Mouse (Mus musculus) lung, adult 18-20 months (tissue): ENCODE results near the gene Gm20388.
A peak's percentile ranks its signal among the peaks of the same experiment; 100 is the strongest.

Experiments used
- DNase-seq, 2 experiments: peaks; one replicate each; pipeline ENCODE4 v3.0.0; 2022; ENCODE audit warnings: mixed read lengths in 2 of 2

The Gm20388 gene

GRCm38 (mm10) chr8:122076183-122076842 is 2165.7 kb downstream of the Gm20388 start:
- no peak for DNase-seq

DNA sequence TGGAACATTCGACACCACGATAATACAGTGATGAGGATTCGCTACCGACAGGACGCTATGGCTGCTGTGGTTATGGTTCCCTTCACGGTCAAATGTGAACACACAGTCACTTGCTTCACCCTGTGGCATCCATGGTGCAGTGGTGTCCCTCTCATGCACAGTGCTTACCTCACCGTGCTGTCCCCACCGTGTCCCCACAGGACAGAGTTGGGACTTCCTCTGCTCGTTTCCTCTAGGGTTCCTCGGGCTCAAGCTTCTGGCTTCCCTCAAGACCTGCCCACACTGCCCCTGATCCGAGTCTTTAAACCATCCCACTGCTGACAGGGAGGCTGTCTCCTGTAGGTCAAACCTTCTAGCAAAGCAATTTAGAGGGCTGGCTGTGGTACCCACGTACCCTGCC is 2167.7 kb downstream of the Gm20388 start:
- no peak for DNase-seq

GRCm38 (mm10) chr8:122079093-122079492 is 2168.5 kb downstream of the Gm20388 start:
- DNase-seq: no peak

DNA sequence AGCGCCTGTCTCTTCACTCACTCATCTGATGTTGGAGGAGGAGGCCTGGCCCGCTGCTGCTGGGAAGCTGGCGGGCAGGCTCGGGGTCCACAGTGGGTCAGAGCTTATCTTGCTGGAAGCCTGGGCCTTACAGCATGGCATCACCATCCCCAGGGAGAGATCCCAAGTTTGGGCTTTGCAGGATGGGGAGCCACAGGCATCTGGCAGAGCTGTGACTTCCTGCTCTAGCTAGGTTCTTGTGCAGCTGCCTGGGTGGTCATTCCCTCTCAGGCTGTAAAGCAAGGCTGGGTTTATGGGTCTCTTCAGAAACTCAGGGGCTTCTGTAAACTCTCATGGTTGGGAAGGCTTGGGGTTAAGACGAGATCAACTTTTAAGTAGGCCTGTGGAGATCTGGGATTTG is 2169.7 kb downstream of the Gm20388 start:
- no peak for DNase-seq

DNA sequence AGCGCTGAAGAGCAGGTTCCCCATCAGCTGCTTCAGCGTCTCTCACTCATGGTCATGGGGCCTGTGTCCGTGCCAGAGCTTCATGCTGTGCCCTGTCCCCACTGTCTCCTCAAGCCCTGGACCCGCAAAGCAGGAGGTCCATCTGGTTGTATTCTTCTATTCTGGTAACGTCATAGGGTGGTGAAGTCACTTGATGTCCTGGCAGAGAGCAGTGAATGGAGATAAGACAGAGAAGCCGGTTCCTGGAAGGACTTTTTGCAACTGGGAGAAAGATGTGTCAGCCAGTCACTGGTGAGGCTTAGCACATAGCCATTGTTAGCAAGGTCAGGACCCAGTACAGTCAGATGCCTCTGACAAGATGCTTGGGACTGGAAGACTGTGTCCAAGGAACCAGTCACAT is 2172.8 kb downstream of the Gm20388 start:
- DNase-seq: no peak

GRCm38 (mm10) chr8:122084145-122084544 is 2173.5 kb downstream of the Gm20388 start:
- no peak for DNase-seq

- DNase-seq: no peak
Observed at GRCm38 (mm10) chr8:122084726-122085410, 2174.2 kb downstream of the Gm20388 start.

DNA sequence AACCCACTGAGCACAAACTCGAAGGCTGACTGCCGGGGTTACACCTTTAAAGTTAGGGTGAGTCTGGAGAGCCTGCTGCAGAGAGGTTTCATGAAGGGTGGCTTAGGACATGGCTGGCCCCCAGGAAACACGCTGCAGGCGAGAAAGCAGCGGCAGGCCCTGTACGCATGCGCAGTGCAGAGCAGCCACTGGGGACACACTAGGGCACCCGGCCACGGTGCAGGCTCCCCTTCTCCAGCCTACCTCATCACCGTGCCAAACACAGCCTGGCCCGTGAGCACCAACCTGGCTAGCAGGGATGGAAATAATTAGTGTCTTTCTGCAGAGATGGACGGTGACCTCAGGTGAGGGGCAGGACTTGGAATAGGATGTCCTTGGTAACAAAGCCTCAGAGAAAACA is 2175.4 kb downstream of the Gm20388 start:
- DNase-seq: no peak

- peak; percentile 20 to 36 for DNase-seq
Observed at GRCm38 (mm10) chr8:122088631-122089030, 2178.0 kb downstream of the Gm20388 start.

DNA sequence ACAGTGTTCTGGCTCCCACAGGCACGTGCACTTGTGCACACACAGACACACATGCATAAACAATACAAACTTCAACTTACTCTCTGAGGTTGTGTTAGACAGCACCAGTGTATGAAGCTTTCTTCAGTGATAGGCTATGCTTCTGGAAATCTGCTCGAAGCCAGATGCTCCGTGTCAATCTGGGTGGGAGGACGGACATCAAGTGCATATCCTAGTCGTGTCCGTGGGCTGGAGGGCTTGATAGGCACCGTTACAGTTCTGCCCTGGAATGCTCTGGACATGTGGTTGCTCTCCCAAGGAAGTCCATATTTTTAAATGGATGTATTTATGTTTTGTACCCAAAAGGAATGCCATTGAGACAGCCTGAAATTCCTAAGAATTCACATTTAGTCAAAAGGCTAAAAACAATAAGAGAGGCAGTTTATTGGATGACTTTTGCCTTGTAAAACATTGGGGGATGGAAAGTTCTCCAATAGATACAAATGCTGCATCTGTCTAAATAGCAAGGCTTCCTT is 2178.6 kb downstream of the Gm20388 start:
- no peak for DNase-seq

- no peak for DNase-seq
Observed at GRCm38 (mm10) chr8:122092476-122092875, 2181.8 kb downstream of the Gm20388 start.

- DNase-seq: no peak
Observed at GRCm38 (mm10) chr8:122098766-122099165, 2188.1 kb downstream of the Gm20388 start.

DNA sequence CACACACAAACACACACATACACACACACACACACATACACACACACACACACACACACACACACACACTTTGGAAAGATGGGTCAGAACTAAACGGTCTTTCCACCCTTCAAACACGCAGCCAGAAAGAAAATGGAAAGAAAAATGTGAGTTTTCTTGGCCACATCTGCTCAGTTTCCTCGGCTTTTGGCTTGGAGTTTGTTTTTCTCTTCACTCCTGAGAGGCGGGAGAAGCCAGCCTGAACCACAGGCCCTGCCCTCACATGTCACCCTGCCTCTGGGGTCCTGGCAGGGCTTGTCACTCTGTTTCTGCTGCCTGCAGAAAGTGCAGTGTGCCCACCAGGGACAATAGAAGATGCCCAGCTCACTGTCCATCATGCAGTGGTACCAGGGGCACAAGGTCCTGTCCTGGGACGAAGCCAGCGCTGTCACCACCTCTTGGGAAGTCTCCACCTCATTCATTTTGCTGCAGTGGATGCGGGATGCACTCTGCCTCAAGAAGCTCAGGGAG is 2189.1 kb downstream of the Gm20388 start:
- no peak for DNase-seq

- DNase-seq: no peak
Observed at GRCm38 (mm10) chr8:122101816-122102215, 2191.2 kb downstream of the Gm20388 start.

- no peak for DNase-seq
Observed at GRCm38 (mm10) chr8:122102286-122102685, 2191.6 kb downstream of the Gm20388 start.

- DNase-seq: no peak
Observed at GRCm38 (mm10) chr8:122103241-122103640, 2192.6 kb downstream of the Gm20388 start.

DNA sequence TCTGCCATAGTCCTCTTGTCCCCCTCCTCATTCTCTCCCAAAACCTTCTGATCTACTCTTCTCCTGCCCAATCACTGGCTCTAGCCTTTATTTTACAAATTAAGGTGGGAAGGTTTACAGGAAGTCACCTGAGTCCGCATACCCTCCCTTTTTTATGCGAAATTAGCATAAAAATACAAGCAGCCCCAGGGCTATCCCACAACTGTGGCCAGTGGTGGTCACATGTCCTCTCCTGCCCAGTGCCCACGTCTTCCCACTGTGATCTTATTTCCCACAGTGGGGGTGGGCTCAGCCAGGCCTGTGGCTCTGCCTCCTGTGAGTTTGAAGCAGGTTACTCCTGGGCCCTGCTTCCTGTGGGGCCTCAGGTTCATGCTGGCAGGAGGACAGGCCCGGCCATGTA is 2194.0 kb downstream of the Gm20388 start:
- no peak for DNase-seq

DNA sequence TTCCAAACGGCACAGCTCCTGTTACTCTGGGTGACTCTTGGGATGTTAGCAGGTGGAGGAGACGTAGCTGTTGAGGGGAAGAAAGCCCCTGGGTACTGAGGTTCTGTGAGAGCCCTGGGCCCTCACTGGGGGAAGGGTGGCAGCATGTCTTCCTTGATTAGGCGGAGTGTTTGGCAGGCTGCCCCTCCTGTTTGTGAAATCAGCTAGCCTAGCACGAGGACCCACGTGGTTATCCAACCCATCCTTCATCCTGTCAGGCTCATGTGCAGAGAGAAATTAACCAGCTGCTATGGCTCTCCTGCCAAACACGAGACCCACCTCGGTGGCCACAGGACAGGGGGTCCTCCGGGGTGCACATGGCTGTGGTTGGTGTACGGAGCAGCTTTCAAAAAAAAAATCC is 2195.6 kb downstream of the Gm20388 start:
- peak; percentile 75 to 76 for DNase-seq

DNA sequence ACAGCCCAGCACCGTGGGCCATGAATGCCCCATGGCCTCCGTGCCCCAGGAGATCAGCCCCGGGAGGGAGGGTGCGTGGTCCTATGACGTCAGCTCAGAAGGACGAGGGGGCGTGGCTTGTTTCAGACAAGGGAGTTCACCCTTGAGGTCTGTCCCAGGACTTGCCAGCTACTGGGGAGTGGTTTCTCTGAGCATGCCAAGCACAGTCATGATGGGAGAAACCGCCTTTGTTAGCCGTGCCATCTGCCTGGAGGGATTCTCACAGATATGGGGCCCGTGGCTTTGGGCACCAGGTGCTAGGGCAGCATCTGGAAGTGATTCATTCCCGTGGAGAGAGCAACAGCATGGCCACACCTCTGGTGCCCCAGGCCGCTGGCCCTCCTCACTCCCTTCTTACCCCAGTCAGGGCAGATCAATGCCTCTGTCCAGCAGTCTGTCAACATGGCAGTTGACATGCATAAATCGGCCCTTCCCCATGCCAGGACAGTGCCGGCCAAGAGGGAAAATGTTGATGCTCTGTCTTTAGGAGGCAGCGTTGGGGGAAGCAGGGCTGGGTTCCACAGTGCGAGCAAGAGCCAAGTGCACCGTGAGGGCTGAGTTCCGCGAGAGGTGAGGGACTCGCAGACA is 2199.7 kb downstream of the Gm20388 start:
- DNase-seq: peak; percentile 18 to 26

DNA sequence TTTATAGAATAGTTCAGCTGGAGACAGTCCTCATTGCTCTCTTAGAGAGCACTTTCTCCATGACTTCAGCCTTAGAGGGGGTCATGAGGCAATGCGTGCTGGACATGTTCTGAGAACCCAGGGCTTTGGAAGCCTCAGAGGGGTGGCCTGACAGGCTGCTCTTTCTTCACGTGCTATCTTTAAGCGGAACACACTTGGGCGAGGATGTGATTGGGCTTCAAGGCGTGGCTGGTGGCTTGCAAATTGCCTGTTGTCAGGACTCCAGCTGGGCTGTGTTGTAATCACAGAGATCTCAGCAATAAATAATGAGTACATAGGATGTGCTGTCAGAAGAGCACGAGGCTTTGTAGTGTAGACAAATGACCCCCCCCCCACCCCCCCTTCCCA is 2200.2 kb downstream of the Gm20388 start:
- peak; percentile 70 to 74 for DNase-seq

DNA sequence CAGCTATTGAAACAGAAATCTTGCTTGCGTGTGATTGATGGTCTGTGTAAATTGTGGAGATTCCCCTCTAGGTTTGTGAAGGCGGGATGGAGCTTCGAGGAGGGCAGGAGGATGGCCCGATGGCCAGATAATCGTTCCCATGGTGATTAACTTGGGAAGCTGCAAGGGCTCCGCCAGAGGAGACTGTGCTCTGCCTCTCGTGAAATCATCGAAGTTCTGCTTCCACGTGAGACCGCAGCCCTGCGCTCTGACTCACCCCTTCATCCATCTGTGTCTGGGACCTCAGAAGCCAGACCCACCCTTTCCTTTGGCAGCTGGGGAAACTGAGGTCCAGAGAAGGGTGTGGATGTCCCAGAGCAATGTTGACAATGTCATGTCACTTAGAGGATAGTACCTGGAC is 2201.1 kb downstream of the Gm20388 start:
- DNase-seq: peak; percentile 34 to 54

DNA sequence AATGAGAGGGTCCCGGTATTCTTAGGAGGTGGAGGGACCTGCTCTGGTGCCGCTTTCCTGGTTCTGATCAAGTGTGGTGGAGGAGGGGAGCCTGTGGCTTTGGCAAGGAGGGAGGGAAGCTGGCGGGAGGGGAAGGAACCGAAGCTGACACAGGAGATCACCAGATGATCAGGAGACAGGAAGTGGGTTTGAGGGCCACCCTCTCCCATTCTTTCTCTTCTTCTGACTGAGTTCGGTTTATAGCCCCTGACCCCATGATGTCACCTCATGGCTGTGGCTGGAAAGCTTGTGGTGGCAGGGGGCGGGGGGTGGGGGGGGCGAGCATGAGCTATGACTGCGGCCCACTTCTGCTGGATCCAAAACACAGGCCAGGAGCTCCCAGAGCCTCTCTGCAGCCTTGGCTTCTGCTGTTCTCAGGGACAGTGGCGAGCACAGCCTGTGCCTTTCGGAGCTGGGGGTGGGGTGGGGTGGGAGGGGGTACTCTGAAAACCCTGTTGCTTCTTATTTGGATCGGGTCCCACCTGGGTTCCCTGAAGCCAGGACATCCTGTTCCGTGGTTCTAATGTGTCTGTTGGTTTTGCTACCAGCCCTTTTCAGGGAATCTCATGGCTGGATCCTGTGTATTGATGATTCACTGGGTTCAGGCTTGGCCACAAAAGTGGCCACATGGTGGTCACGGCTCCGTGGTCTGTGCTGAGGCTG is 2201.8 kb downstream of the Gm20388 start:
- DNase-seq: peak; percentile 46 to 51

DNA sequence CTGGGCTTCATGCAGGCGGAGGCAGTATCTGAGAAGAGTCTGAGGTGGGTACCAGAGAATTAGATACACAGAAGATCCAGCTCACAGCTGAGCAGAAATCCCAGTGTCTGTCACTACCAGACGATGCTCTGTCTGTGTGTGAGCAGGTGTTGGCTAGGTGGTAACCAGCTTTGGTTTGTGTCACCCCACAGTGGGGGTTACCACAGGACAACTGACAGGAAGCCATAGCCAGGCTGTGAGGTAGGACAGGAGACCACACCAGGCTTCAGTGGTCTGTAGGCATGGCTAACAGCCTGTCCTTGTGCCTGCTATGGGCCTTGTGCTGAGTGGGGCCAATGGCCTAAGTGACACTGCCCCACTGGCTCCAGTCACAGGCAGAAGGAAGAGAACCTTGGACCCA is 2204.2 kb downstream of the Gm20388 start:
- no peak for DNase-seq
